Mouse (Mus musculus): ENCODE data around the gene Ldhd. TPM values are rescaled to one million over a fixed set of nuclear protein-coding genes. Genes with fewer than 3 reads are reported as not detected.
A peak's percentile ranks its signal among the peaks of the same experiment; 100 is the strongest.

The Ldhd gene
- total and polyA plus RNA-seq, 3 experiments, result 0.08 TPM; not detected in 2

GRCm38 (mm10) chr8:111574016-111574415, 56.2 kb downstream of the Ldhd start:
- Histone ChIP-seq H3K4me1 (ENCODE audit: control insufficient read depth in 1 of 2, insufficient read depth in 2 of 2) (peaks cover 5 to 54% of the 10 kb centered on the region in 2 experiments; a peak in 3 of 4 replicates), H3K27ac (ENCODE audit: insufficient read depth, low read depth) (no peak overlapping the region), H3K79me2 (replicated peaks; ENCODE audit: control insufficient read depth, extremely low read depth, insufficient read depth, poor library complexity, severe bottlenecking) (no peaks in the 10 kb centered on the region), H3K27me3 (replicated peaks) (no peaks in the 10 kb centered on the region), H3K9ac (ENCODE audit: insufficient read depth, low read depth) (no peak overlapping the region), H3K9me3 (replicated peaks; ENCODE audit: low read length) (peaks cover 3% of the 10 kb centered on the region), H3K4me3 (replicated peaks in 1 of 3; ENCODE audit: low read depth in 2 of 3, low read length in 2 of 3, poor library complexity in 1 of 3) (peak overlapping the region in 1 of 3 experiments; percentile 2), H3K36me3 (replicated peaks in 1 of 2; ENCODE audit: control insufficient read depth in 1 of 2, insufficient read depth in 1 of 2, low read length in 1 of 2) (peaks cover 0 to 10% of the 10 kb centered on the region in 2 experiments), H3K4me2 (ENCODE audit: insufficient read depth, low read depth, poor library complexity, severe bottlenecking) (no peak overlapping the region)
- peak; percentile 34 for DNase-seq (ENCODE audit: extremely low read depth)
- TF ChIP-seq SIN3A (IDR thresholded peaks at IDR 0.05; ENCODE audit: low read length) (no peak), CHD2 (IDR thresholded peaks at IDR 0.05; ENCODE audit: low read length) (no peak), UBTF (IDR thresholded peaks at IDR 0.05; ENCODE audit: low read depth, low read length) (no peak), ZC3H11A (IDR thresholded peaks at IDR 0.05; ENCODE audit: low read depth, low read length) (no peak), ZMIZ1 (IDR thresholded peaks at IDR 0.05; ENCODE audit: low read depth, low read length) (no peak), TBP (conservative IDR thresholded peaks at IDR 0.05; ENCODE audit: low read depth, low read length) (no peak), NELFE (IDR thresholded peaks at IDR 0.05; ENCODE audit: low read depth, low read length) (no peak), NRF1 (IDR thresholded peaks at IDR 0.05; ENCODE audit: low read depth, low read length) (no peak), RAD21 (IDR thresholded peaks at IDR 0.05; ENCODE audit: low read depth, low read length) (no peak), JUND (conservative IDR thresholded peaks at IDR 0.05; ENCODE audit: low read depth, low read length) (no peak), RCOR1 (conservative IDR thresholded peaks at IDR 0.05; ENCODE audit: low read depth, low read length) (no peak), MAZ (IDR thresholded peaks at IDR 0.05; ENCODE audit: low read depth, low read length) (no peak), JUN (IDR thresholded peaks at IDR 0.05; ENCODE audit: insufficient read depth, low read depth, low read length) (no peak), BHLHE40 (IDR thresholded peaks at IDR 0.05; ENCODE audit: low read depth, low read length) (no peak)
- dilution Hi-C loops (cut with MboI; ENCODE audit: extremely low pct_ligation_motif_present, extremely low pct_unique_long_range_greater_than_20kb, low sequenced_read_pairs) (no loop called here), in situ Hi-C loops (cut with MboI; ENCODE audit: low pct_ligation_motif_present, low pct_unique_long_range_greater_than_20kb, low sequenced_read_pairs) (no loop called here)

Other genes with a start within 250 kb of the Ldhd start
- 0.04 and 0.08 TPM in 2 replicates for gene Fa2h, start 236.6 kb downstream of the Ldhd start, total RNA-seq (2012; rRNA removed)
- not detected in 2 replicates for gene Fa2h, start 236.6 kb downstream of the Ldhd start, total RNA-seq (2014; rRNA removed)
- gene Fa2h, start 236.6 kb downstream of the Ldhd start, polyA plus RNA-seq (2012; ENCODE audit: insufficient read length, low read depth), result not detected in 2 replicates
- 5.6 and 6.2 TPM in 2 replicates for gene Wdr59, start 108.3 kb downstream of the Ldhd start, total RNA-seq (2012; rRNA removed)
- 6.8 and 8.1 TPM in 2 replicates for gene Wdr59, start 108.3 kb downstream of the Ldhd start, total RNA-seq (2014; rRNA removed)
- 15.6 TPM in 2 replicates for gene Wdr59, start 108.3 kb downstream of the Ldhd start, polyA plus RNA-seq (2012; ENCODE audit: insufficient read length, low read depth)
- gene Znrf1, start 94.3 kb downstream of the Ldhd start, total RNA-seq (2012; rRNA removed), result 9.3 and 10.7 TPM in 2 replicates
- 9.5 and 11.6 TPM in 2 replicates for gene Znrf1, start 94.3 kb downstream of the Ldhd start, total RNA-seq (2014; rRNA removed)
- gene Znrf1, start 94.3 kb downstream of the Ldhd start, polyA plus RNA-seq (2012; ENCODE audit: insufficient read length, low read depth), result 21.2 and 25.3 TPM in 2 replicates
- gene Zfp1, start 13.0 kb upstream of the Ldhd start, total RNA-seq (2012; rRNA removed), result 8.0 and 9.2 TPM in 2 replicates
- 14.9 and 16.7 TPM in 2 replicates for gene Zfp1, start 13.0 kb upstream of the Ldhd start, total RNA-seq (2014; rRNA removed)
- 14.5 and 15.4 TPM in 2 replicates for gene Zfp1, start 13.0 kb upstream of the Ldhd start, polyA plus RNA-seq (2012; ENCODE audit: insufficient read length, low read depth)
- gene Ctrb1, start 60.6 kb upstream of the Ldhd start, total RNA-seq (2012; rRNA removed), result not detected in 2 replicates
- not detected in 2 replicates for gene Ctrb1, start 60.6 kb upstream of the Ldhd start, total RNA-seq (2014; rRNA removed)
- gene Ctrb1, start 60.6 kb upstream of the Ldhd start, polyA plus RNA-seq (2012; ENCODE audit: insufficient read length, low read depth), result not detected in 2 replicates
- gene Bcar1, start 113.4 kb upstream of the Ldhd start, total RNA-seq (2012; rRNA removed), result 1.2 and 2.1 TPM in 2 replicates
- gene Bcar1, start 113.4 kb upstream of the Ldhd start, total RNA-seq (2014; rRNA removed), result 0.74 and 0.97 TPM in 2 replicates
- gene Bcar1, start 113.4 kb upstream of the Ldhd start, polyA plus RNA-seq (2012; ENCODE audit: insufficient read length, low read depth), result 1.2 and 1.5 TPM in 2 replicates
- 113 and 131 TPM in 2 replicates for gene Cfdp1, start 223.9 kb upstream of the Ldhd start, total RNA-seq (2012; rRNA removed)
- gene Cfdp1, start 223.9 kb upstream of the Ldhd start, total RNA-seq (2014; rRNA removed), result 169 and 199 TPM in 2 replicates
- 210 and 286 TPM in 2 replicates for gene Cfdp1, start 223.9 kb upstream of the Ldhd start, polyA plus RNA-seq (2012; ENCODE audit: insufficient read length, low read depth)
- 2.2 and 2.4 TPM in 2 replicates for gene Tmem170, start 246.4 kb upstream of the Ldhd start, total RNA-seq (2012; rRNA removed)
- gene Tmem170, start 246.4 kb upstream of the Ldhd start, total RNA-seq (2014; rRNA removed), result 2.1 and 2.5 TPM in 2 replicates
- 1.2 and 1.6 TPM in 2 replicates for gene Tmem170, start 246.4 kb upstream of the Ldhd start, polyA plus RNA-seq (2012; ENCODE audit: insufficient read length, low read depth)

All from CH12.LX (cell line).